In the genomic region with DNA sequence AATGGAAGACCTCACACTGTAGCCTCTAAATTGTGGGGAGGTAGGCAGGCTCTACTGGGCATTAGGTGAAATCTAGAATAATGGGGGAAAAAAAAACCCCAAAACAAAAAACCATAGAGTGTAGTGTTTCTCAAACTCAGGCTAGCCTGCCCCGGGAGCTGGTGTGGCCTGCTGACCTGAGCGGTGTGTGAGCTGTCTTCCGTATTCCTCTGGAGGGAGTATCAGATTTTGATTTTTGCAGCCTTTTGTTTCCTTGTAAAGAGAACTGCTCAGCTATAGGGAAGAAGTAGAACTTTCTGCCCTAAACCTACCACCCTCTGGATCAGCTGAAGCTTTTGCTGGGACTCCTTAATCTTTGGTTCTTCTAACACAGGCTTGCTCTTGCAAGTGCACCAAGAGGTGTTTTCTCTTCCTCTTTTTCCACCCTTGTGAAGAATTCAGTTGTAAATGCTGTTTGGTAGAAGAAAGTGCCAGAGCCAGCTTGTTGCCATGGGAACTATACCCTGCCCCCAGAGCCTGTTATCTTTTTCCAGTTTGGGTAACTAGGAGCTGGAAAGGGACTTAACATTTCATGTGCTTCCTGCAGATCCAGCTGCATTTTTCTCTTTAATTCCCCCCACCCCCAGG, we compare ENCODE assay signal across 8 mouse cellular contexts. TPM values are rescaled to one million over a fixed set of nuclear protein-coding genes. Genes with fewer than 3 reads are reported as not detected.
A peak's percentile ranks its signal among the peaks of the same experiment; 100 is the strongest.
DNase-seq lines count a peak whose midpoint lies in the region; ATAC-seq lines count a peak whose summit lies in the region.
"Had no signal": no experiment of that assay in that cellular context is flagged by ENCODE, and none has a peak within 500 bp of the region (broad histone marks: within the 10 kb centered on the region; RNA-seq: fewer than 3 reads in every experiment).

No protein-coding gene starts in this region.

- no peaks in the 10 kb centered on the region for H3K27me3 ChIP-seq in intestine, embryonic 14.5 days (replicated peaks; ENCODE audit: control insufficient read depth, insufficient read depth, low read length)
- H3K27me3 ChIP-seq in midbrain, embryonic 12.5 days, result no peaks in the 10 kb centered on the region

- peak; percentile 59 for DNase-seq in left cerebral cortex, adult 11 months (ENCODE audit: low spot score)
- no peak for DNase-seq in left cerebral cortex, postnatal 4 days
- DNase-seq in intestine, embryonic 14.5 days (ENCODE audit: low spot score), result peak; percentile 62
- no peak for DNase-seq in retina, embryonic 14.5 days (ENCODE audit: low spot score)
- DNase-seq in kidney, adult 11 months, result no peak

- ATAC-seq in common myeloid progenitor, adult 5-6 weeks (replicated peaks; ENCODE audit: low read depth, poor library complexity, severe bottlenecking), result peak; percentile 2; the same call in 1 of the 2 replicates
- ATAC-seq in intestine, embryonic 14.5 days (replicated peaks; ENCODE audit: low FRiP score, low TSS enrichment, low read depth), result no peak
- ATAC-seq in midbrain, embryonic 12.5 days (ENCODE audit: low FRiP score, low read depth), result no peak

- 35% methylated on average over 3 of the region's 3 CpGs for WGBS in intestine, embryonic 14.5 days
- 43% methylated on average over 3 of the region's 3 CpGs for WGBS in midbrain, embryonic 12.5 days

- H3K9me3 ChIP-seq in intestine, embryonic 14.5 days (ENCODE audit: control insufficient read depth, low read length), result no peaks in the 10 kb centered on the region
- H3K9me3 ChIP-seq in midbrain, embryonic 12.5 days, result no peaks in the 10 kb centered on the region

- peak overlapping the region; percentile 8; the same call in 1 of the 2 replicates for H3K4me3 ChIP-seq in intestine, embryonic 14.5 days (ENCODE audit: low read depth, low read length)
- H3K4me3 ChIP-seq in midbrain, embryonic 12.5 days, result no peak overlapping the region
- H3K4me3 ChIP-seq: erythroblast, embryonic 14.5 days had no signal

- peaks cover 33% of the 10 kb centered on the region for H3K36me3 ChIP-seq in intestine, embryonic 14.5 days (ENCODE audit: control insufficient read depth, insufficient read depth, low read length)
- peaks cover 29% of the 10 kb centered on the region for H3K36me3 ChIP-seq in midbrain, embryonic 12.5 days

- H3K4me2 ChIP-seq in intestine, embryonic 14.5 days (ENCODE audit: low read length), result peak overlapping the region; percentile 59
- peak overlapping the region; percentile 13; the same call in 1 of the 2 replicates for H3K4me2 ChIP-seq in midbrain, embryonic 12.5 days (replicated peaks)

- H3K4me1 ChIP-seq in intestine, embryonic 14.5 days (replicated peaks; ENCODE audit: control insufficient read depth, insufficient read depth, low read length), result peaks cover 42% of the 10 kb centered on the region
- H3K4me1 ChIP-seq in midbrain, embryonic 12.5 days, result peaks cover 42% of the 10 kb centered on the region

- intact Hi-C loops in left cerebral cortex, postnatal 4 days (cut with DNase I), result no loop called here

- peak overlapping the region; percentile 25; the same call in 1 of the 2 replicates for H3K9ac ChIP-seq in intestine, embryonic 14.5 days (ENCODE audit: low read length)
- no peak overlapping the region for H3K9ac ChIP-seq in midbrain, embryonic 12.5 days (replicated peaks)

- H3K27ac ChIP-seq in intestine, embryonic 14.5 days (ENCODE audit: low read depth), result peak overlapping the region; percentile 99
- H3K27ac ChIP-seq in midbrain, embryonic 12.5 days (replicated peaks), result peak overlapping the region; percentile 12; the same call in 1 of the 2 replicates

RNA-seq across cellular contexts. Expression of gene Tpm3, which starts 11.4 kb away (rescaled TPM):
- 100 to 1,000 TPM; 291 to 310 TPM for total RNA-seq in left cerebral cortex, postnatal 4 days (2021)
- 718 and 782 TPM in 2 replicates for total RNA-seq in common myeloid progenitor, adult 5-6 weeks (2017)
- 574 and 579 TPM in 2 replicates for polyA plus RNA-seq in intestine, embryonic 14.5 days (2014; fragmentation: Nextera tagmentation; extraction: Ambion mirVana)
- polyA plus RNA-seq in midbrain, embryonic 12.5 days (2016; fragmentation: Nextera tagmentation; extraction: Ambion mirVana), result 454 and 459 TPM in 2 replicates

RNA-seq across cellular contexts. Expression of gene Nup210l, which starts 20.1 kb away (rescaled TPM):
- under 1 TPM; 0.46 to 0.50 TPM for total RNA-seq in left cerebral cortex, postnatal 4 days (2021)
- total RNA-seq in common myeloid progenitor, adult 5-6 weeks (2017), result 0.27 and 0.39 TPM in 2 replicates
- polyA plus RNA-seq in intestine, embryonic 14.5 days (2014; fragmentation: Nextera tagmentation; extraction: Ambion mirVana), result 0.50 and 0.53 TPM in 2 replicates
- 0.54 and 0.57 TPM in 2 replicates for polyA plus RNA-seq in midbrain, embryonic 12.5 days (2016; fragmentation: Nextera tagmentation; extraction: Ambion mirVana)
- polyA plus RNA-seq: erythroblast, embryonic 14.5 days had no signal

RNA-seq across cellular contexts. Expression of gene Ubap2l, which starts 31.4 kb away (rescaled TPM):
- 100 to 1,000 TPM; 212 to 217 TPM for total RNA-seq in left cerebral cortex, postnatal 4 days (2021)
- 180 and 186 TPM in 2 replicates for total RNA-seq in common myeloid progenitor, adult 5-6 weeks (2017)
- polyA plus RNA-seq in intestine, embryonic 14.5 days (2014; fragmentation: Nextera tagmentation; extraction: Ambion mirVana), result 214 and 227 TPM in 2 replicates
- polyA plus RNA-seq in midbrain, embryonic 12.5 days (2016; fragmentation: Nextera tagmentation; extraction: Ambion mirVana), result 207 and 222 TPM in 2 replicates

RNA-seq across cellular contexts. Expression of gene 4933434E20Rik, which starts 32.4 kb away (rescaled TPM):
- 10 to 100 TPM; 72.3 to 83.5 TPM for total RNA-seq in left cerebral cortex, postnatal 4 days (2021)
- total RNA-seq in common myeloid progenitor, adult 5-6 weeks (2017), result 28.8 and 34.0 TPM in 2 replicates
- polyA plus RNA-seq in intestine, embryonic 14.5 days (2014; fragmentation: Nextera tagmentation; extraction: Ambion mirVana), result 166 and 175 TPM in 2 replicates
- 185 and 204 TPM in 2 replicates for polyA plus RNA-seq in midbrain, embryonic 12.5 days (2016; fragmentation: Nextera tagmentation; extraction: Ambion mirVana)

Comparison
In these comparisons a context has a peak if more than half of its experiments do, and no peak if none do; other contexts are left out.
1. DNase-seq: peak in left cerebral cortex, adult 11 months (single experiment) and intestine, embryonic 14.5 days (single experiment); none in left cerebral cortex, postnatal 4 days (single experiment), retina, embryonic 14.5 days (single experiment) and kidney, adult 11 months (single experiment).